Mouse (Mus musculus) central nervous system, embryonic 11.5 days (tissue): ENCODE measurements around the gene Polr1d. TPM values are rescaled to one million over a fixed set of nuclear protein-coding genes. Genes with fewer than 3 reads are reported as not detected.

Source experiments
- polyA plus RNA-seq: library from polyadenylated mRNA; depleted of rRNA; stranded (reverse); fragments of >200 nt; gene quantifications from 2 replicates; pipeline ENCODE4 v1.2.3, GENCODE M21; 2012; rRNA removed

Polr1d gene
- 97.2 and 145 TPM in 2 replicates for polyA plus RNA-seq

GRCm38 (mm10) chr5:147076799-147077165 lies at the start of gene Polr1d:
Polr1d (plus strand) TSS chr5:147077050.

GRCm38 (mm10) chr5:147076026-147076798 lies 638 bp upstream of the Polr1d start, which contains the start of gene Lnx2:
Lnx2 (minus strand) TSS chr5:147076586.

Other genes starting within 250 kb of the Polr1d start
- gene Rpl21, start 244.2 kb upstream of the Polr1d start, polyA plus RNA-seq, result 748 and 1,344 TPM in 2 replicates
- 9.0 and 10.7 TPM in 2 replicates for gene Rasl11a, start 232.0 kb upstream of the Polr1d start, polyA plus RNA-seq
- 71.0 and 75.4 TPM in 2 replicates for gene Gtf3a, start 128.4 kb upstream of the Polr1d start, polyA plus RNA-seq
- gene Mtif3, start 113.2 kb upstream of the Polr1d start, polyA plus RNA-seq, result 17.9 and 24.4 TPM in 2 replicates
- gene Lnx2, start 464 bp upstream of the Polr1d start, polyA plus RNA-seq, result 7.1 and 7.3 TPM in 2 replicates
- gene Gsx1, start 111.6 kb downstream of the Polr1d start, polyA plus RNA-seq, result 8.2 and 16.4 TPM in 2 replicates
- 0.14 and 0.18 TPM in 2 replicates for gene Pdx1, start 192.9 kb downstream of the Polr1d start, polyA plus RNA-seq
- 0.06 and 0.17 TPM in 2 replicates for gene Cdx2, start 230.2 kb downstream of the Polr1d start, polyA plus RNA-seq
- not detected in 2 replicates for gene Urad, start 245.4 kb downstream of the Polr1d start, polyA plus RNA-seq